Mouse (Mus musculus): ENCODE data around the gene Ifnb1. TPM values are rescaled to one million over a fixed set of nuclear protein-coding genes. Genes with fewer than 3 reads are reported as not detected.

Gene Ifnb1
- total and polyA plus RNA-seq, 3 experiments, result not detected

DNA sequence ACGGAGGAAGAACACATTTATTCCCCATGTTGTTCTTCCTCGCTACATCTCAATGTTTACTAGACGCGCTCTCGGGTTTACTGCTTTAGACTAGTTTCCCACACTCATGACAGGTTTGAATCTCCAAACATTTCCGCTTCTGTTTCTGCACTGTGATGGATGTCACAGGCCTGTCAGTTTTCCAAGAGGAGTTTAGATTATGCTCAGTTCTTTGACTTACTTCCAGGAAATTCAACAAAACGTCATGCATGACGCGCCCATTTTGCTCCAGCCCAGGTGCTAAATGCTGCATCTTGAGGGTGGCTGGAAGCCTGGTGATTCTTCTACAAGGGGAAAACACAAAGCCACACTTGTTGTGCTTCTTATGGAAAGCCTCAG is 43.8 kb downstream of the Ifnb1 start:
- no peaks in the 10 kb centered on the region for H3K79me2 ChIP-seq (ENCODE audit: control insufficient read depth, insufficient read depth, low read length, poor library complexity)
- H3K27me3 ChIP-seq (ENCODE audit: control insufficient read depth in 1 of 2, insufficient read depth in 2 of 2, low read length in 2 of 2), result 0 out of 4 replicates have a peak, but pooled peaks cover 0 to 1% of the 10 kb centered on the region in 2 experiments
- no peaks in the 10 kb centered on the region for H3K9me3 ChIP-seq (replicated peaks; ENCODE audit: insufficient read depth, low read length)
- no peak overlapping the region for H3K27ac ChIP-seq (ENCODE audit: control insufficient read depth, low read depth, low read length)
- H3K4me1 ChIP-seq (ENCODE audit: control insufficient read depth in 1 of 2, insufficient read depth in 2 of 2, low read length in 2 of 2), result no peaks in the 10 kb centered on the region
- no peak overlapping the region for H3K4me3 ChIP-seq (ENCODE audit: control insufficient read depth in 1 of 2, insufficient read depth in 1 of 2, low read depth in 2 of 2, low read length in 2 of 2)
- DNase-seq (ENCODE audit: low read depth, low spot score), result no peak
- H3K36me3 ChIP-seq (ENCODE audit: control insufficient read depth in 1 of 2, insufficient read depth in 2 of 2, low read length in 2 of 2), result no peaks in the 10 kb centered on the region
- TF ChIP-seq GABPA (IDR thresholded peaks at IDR 0.05; ENCODE audit: low read depth, low read length) (no peak), BHLHE40 (IDR thresholded peaks at IDR 0.05; ENCODE audit: borderline replicate concordance, low read depth, low read length) (no peak), TCF12 (IDR thresholded peaks at IDR 0.05; ENCODE audit: low read depth, low read length) (no peak), MAFK (IDR thresholded peaks at IDR 0.05; ENCODE audit: borderline replicate concordance, low read depth, low read length) (no peak), ZKSCAN1 (IDR thresholded peaks at IDR 0.05; ENCODE audit: low read depth, low read length) (no peak), USF2 (IDR thresholded peaks at IDR 0.05; ENCODE audit: borderline replicate concordance in 1 of 2, insufficient read depth in 1 of 2, low read depth in 1 of 2, low read length in 2 of 2) (no peak), CTCF (IDR thresholded peaks at IDR 0.05 in 2 of 3, conservative IDR thresholded peaks at IDR 0.05 in 1 of 3; ENCODE audit: control insufficient read depth in 1 of 3, insufficient read depth in 1 of 3, low read depth in 2 of 3, low read length in 3 of 3, poor library complexity in 1 of 3, severe bottlenecking in 1 of 3) (no peak), MYC (IDR thresholded peaks at IDR 0.05; ENCODE audit: low read depth, low read length) (no peak), ELF1 (IDR thresholded peaks at IDR 0.05; ENCODE audit: low read depth, low read length) (no peak), RAD21 (IDR thresholded peaks at IDR 0.05; ENCODE audit: low read depth, low read length) (no peak), NRF1 (IDR thresholded peaks at IDR 0.05; ENCODE audit: insufficient read depth, low read depth, low read length, poor library complexity, severe bottlenecking) (no peak), MEF2A (IDR thresholded peaks at IDR 0.05; ENCODE audit: extremely low read depth, insufficient replicate concordance, low read depth, low read length, poor library complexity, severe bottlenecking) (no peak), ZC3H11A (IDR thresholded peaks at IDR 0.05; ENCODE audit: low read depth, low read length) (no peak), KAT2A (conservative IDR thresholded peaks at IDR 0.05; ENCODE audit: low read depth, low read length) (no peak), ZMIZ1 (IDR thresholded peaks at IDR 0.05; ENCODE audit: low read depth, low read length) (no peak), MAZ (IDR thresholded peaks at IDR 0.05; ENCODE audit: low read depth, low read length) (no peak), POLR2AphosphoS2 (IDR thresholded peaks at IDR 0.05; ENCODE audit: low read length) (no peak), TAL1 (IDR thresholded peaks at IDR 0.05; ENCODE audit: low read length) (no peak)
- no peak overlapping the region for H3K9ac ChIP-seq (ENCODE audit: control insufficient read depth, low read depth, low read length, poor library complexity, severe bottlenecking)

DNA sequence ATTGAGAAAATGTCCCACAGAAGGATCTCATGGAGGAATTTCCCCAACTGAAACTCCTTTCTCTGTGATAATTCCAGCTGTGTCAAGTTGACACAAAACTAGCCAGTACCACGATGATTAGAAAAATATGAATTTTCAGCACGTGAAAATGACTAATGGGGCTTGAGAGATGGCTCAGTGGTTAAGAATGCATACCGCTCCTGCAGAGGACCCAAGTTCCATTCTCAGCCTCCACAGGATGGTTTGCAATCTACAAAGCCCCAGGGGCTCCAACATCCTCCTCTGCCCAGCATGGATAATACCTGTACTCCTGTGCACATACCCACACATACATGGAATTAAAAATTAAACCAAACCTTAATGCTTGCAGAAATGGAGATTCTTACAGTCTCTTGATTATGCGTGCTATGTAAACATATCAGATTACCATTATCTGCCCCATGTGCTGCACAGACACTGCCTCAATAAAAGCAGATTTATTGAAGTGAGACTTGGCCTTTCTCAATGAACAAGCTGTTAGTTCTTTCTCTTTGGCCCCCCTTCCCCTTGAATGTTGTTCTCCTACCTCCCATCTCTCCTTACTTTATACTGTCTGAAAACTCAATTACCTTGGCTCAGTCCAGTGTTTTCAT is 44.3 kb downstream of the Ifnb1 start:
- Histone ChIP-seq H3K27me3 (ENCODE audit: control insufficient read depth in 1 of 2, insufficient read depth in 2 of 2, low read length in 2 of 2) (0 out of 4 replicates have a peak, but pooled peaks cover 0 to 1% of the 10 kb centered on the region in 2 experiments), H3K9me3 (replicated peaks; ENCODE audit: insufficient read depth, low read length) (no peaks in the 10 kb centered on the region), H3K27ac (ENCODE audit: control insufficient read depth, low read depth, low read length) (no peak overlapping the region), H3K9ac (ENCODE audit: control insufficient read depth, low read depth, low read length, poor library complexity, severe bottlenecking) (no peak overlapping the region), H3K4me1 (ENCODE audit: control insufficient read depth in 1 of 2, insufficient read depth in 2 of 2, low read length in 2 of 2) (no peaks in the 10 kb centered on the region), H3K36me3 (ENCODE audit: control insufficient read depth in 1 of 2, insufficient read depth in 2 of 2, low read length in 2 of 2) (no peaks in the 10 kb centered on the region), H3K4me3 (ENCODE audit: control insufficient read depth in 1 of 2, insufficient read depth in 1 of 2, low read depth in 2 of 2, low read length in 2 of 2) (no peak overlapping the region), H3K79me2 (ENCODE audit: control insufficient read depth, insufficient read depth, low read length, poor library complexity) (no peaks in the 10 kb centered on the region)
- no peak for DNase-seq (ENCODE audit: low read depth, low spot score)
- no peak for TF ChIP-seq TAL1 (IDR thresholded peaks at IDR 0.05; ENCODE audit: low read length)
- TF ChIP-seq BHLHE40 (IDR thresholded peaks at IDR 0.05; ENCODE audit: borderline replicate concordance, low read depth, low read length), result no peak
- no peak for TF ChIP-seq GATA1 (IDR thresholded peaks at IDR 0.05; ENCODE audit: low read depth, low read length)
- no peak for TF ChIP-seq GABPA (IDR thresholded peaks at IDR 0.05; ENCODE audit: low read depth, low read length)
- TF ChIP-seq ETS1 (IDR thresholded peaks at IDR 0.05; ENCODE audit: low read depth, low read length), result no peak
- TF ChIP-seq SMC3 (IDR thresholded peaks at IDR 0.05; ENCODE audit: low read depth, low read length), result no peak

All from MEL (cell line).